Mouse (Mus musculus): ENCODE measurements at regions not wholly inside any gene's neighbourhood (a gene's known extent, or its start where the extent isn't known, plus 50 kb on each side); places are given as distances from the start of the nearest gene placed in this dataset.

GRCm38 (mm10) chr11:19299411-19299810, 280.6 kb upstream of the Meis1 start:
- Histone ChIP-seq H3K9me3 (replicated peaks) (no peaks in the 10 kb centered on the region), H3K4me1 (no peaks in the 10 kb centered on the region), H3K27ac (replicated peaks) (no peak overlapping the region), H3K4me3 (no peak overlapping the region), H3K27me3 (ENCODE audit: low read depth, poor library complexity, severe bottlenecking) (no peaks in the 10 kb centered on the region), H3K36me3 (no peaks in the 10 kb centered on the region)
- no peak for DNase-seq (ENCODE audit: low spot score)
- WGBS: 77% methylated on average over 1 of the region's 1 CpGs

GRCm38 (mm10) chr11:19306687-19307086, 287.9 kb upstream of the Meis1 start:
- 93% methylated on average over 5 of the region's 5 CpGs for WGBS
- Histone ChIP-seq H3K36me3 (no peaks in the 10 kb centered on the region), H3K27me3 (ENCODE audit: low read depth, poor library complexity, severe bottlenecking) (no peaks in the 10 kb centered on the region), H3K4me1 (no peaks in the 10 kb centered on the region), H3K27ac (replicated peaks) (no peak overlapping the region), H3K4me3 (no peak overlapping the region), H3K9me3 (replicated peaks) (no peaks in the 10 kb centered on the region)
- no peak for DNase-seq (ENCODE audit: low spot score)

- H3K9me3 ChIP-seq (replicated peaks): no peaks in the 10 kb centered on the region
- H3K36me3 ChIP-seq: no peaks in the 10 kb centered on the region
- no peak for DNase-seq (ENCODE audit: low spot score)
- 51% methylated on average over 3 of the region's 3 CpGs for WGBS
- no peak overlapping the region for H3K27ac ChIP-seq (replicated peaks)
- no peak overlapping the region for H3K4me3 ChIP-seq
- H3K27me3 ChIP-seq (ENCODE audit: low read depth, poor library complexity, severe bottlenecking): no peaks in the 10 kb centered on the region
- H3K4me1 ChIP-seq: 0 out of 2 replicates have a peak, but pooled peaks cover 3% of the 10 kb centered on the region
Observed at GRCm38 (mm10) chr11:19330685-19331239, 312.0 kb upstream of the Meis1 start.

GRCm38 (mm10) chr11:19332274-19332673, 313.5 kb upstream of the Meis1 start:
- DNase-seq (ENCODE audit: low spot score): no peak
- no peak overlapping the region for H3K27ac ChIP-seq (replicated peaks)
- H3K4me3 ChIP-seq: no peak overlapping the region
- H3K27me3 ChIP-seq (ENCODE audit: low read depth, poor library complexity, severe bottlenecking): no peaks in the 10 kb centered on the region
- no peaks in the 10 kb centered on the region for H3K9me3 ChIP-seq (replicated peaks)
- H3K36me3 ChIP-seq: no peaks in the 10 kb centered on the region
- 0 out of 2 replicates have a peak, but pooled peaks cover 3% of the 10 kb centered on the region for H3K4me1 ChIP-seq

GRCm38 (mm10) chr11:19332727-19333126, 313.9 kb upstream of the Meis1 start:
- Histone ChIP-seq H3K9me3 (replicated peaks) (no peaks in the 10 kb centered on the region), H3K4me1 (0 out of 2 replicates have a peak, but pooled peaks cover 3% of the 10 kb centered on the region), H3K4me3 (no peak overlapping the region), H3K27me3 (ENCODE audit: low read depth, poor library complexity, severe bottlenecking) (no peaks in the 10 kb centered on the region), H3K36me3 (no peaks in the 10 kb centered on the region), H3K27ac (replicated peaks) (no peak overlapping the region)
- 61% methylated on average over 1 of the region's 1 CpGs for WGBS
- no peak for DNase-seq (ENCODE audit: low spot score)

GRCm38 (mm10) chr11:19333908-19334487, 315.2 kb upstream of the Meis1 start:
- no peak overlapping the region for H3K27ac ChIP-seq (replicated peaks)
- H3K4me3 ChIP-seq: no peak overlapping the region
- H3K4me1 ChIP-seq: 0 out of 2 replicates have a peak, but pooled peaks cover 3% of the 10 kb centered on the region
- H3K36me3 ChIP-seq: no peaks in the 10 kb centered on the region
- WGBS: 98% methylated on average over 1 of the region's 1 CpGs
- H3K9me3 ChIP-seq (replicated peaks): no peaks in the 10 kb centered on the region
- H3K27me3 ChIP-seq (ENCODE audit: low read depth, poor library complexity, severe bottlenecking): no peaks in the 10 kb centered on the region
- DNase-seq (ENCODE audit: low spot score): no peak

- Histone ChIP-seq H3K4me3 (no peak overlapping the region), H3K9me3 (replicated peaks) (no peaks in the 10 kb centered on the region), H3K27me3 (ENCODE audit: low read depth, poor library complexity, severe bottlenecking) (no peaks in the 10 kb centered on the region), H3K27ac (replicated peaks) (no peak overlapping the region), H3K36me3 (no peaks in the 10 kb centered on the region), H3K4me1 (0 out of 2 replicates have a peak, but pooled peaks cover 3% of the 10 kb centered on the region)
- WGBS: 86% methylated on average over 3 of the region's 3 CpGs
- no peak for DNase-seq (ENCODE audit: low spot score)
Observed at GRCm38 (mm10) chr11:19335384-19335783, 316.6 kb upstream of the Meis1 start.

- Histone ChIP-seq H3K27me3 (ENCODE audit: low read depth, poor library complexity, severe bottlenecking) (no peaks in the 10 kb centered on the region), H3K4me3 (no peak overlapping the region), H3K4me1 (peaks cover 10% of the 10 kb centered on the region), H3K9me3 (replicated peaks) (no peaks in the 10 kb centered on the region), H3K27ac (replicated peaks) (no peak overlapping the region), H3K36me3 (no peaks in the 10 kb centered on the region)
- WGBS: 92% methylated on average over 7 of the region's 7 CpGs
- DNase-seq (ENCODE audit: low spot score): no peak
Observed at GRCm38 (mm10) chr11:19339721-19340317, 321.0 kb upstream of the Meis1 start.

- WGBS: 81% methylated on average over 5 of the region's 5 CpGs
- Histone ChIP-seq H3K36me3 (no peaks in the 10 kb centered on the region), H3K27me3 (ENCODE audit: low read depth, poor library complexity, severe bottlenecking) (no peaks in the 10 kb centered on the region), H3K4me3 (no peak overlapping the region), H3K4me1 (peaks cover 10% of the 10 kb centered on the region), H3K9me3 (replicated peaks) (no peaks in the 10 kb centered on the region), H3K27ac (replicated peaks) (no peak overlapping the region)
- no peak for DNase-seq (ENCODE audit: low spot score)
Observed at GRCm38 (mm10) chr11:19340889-19341288, 322.1 kb upstream of the Meis1 start.

- Histone ChIP-seq H3K4me3 (no peak overlapping the region), H3K36me3 (no peaks in the 10 kb centered on the region), H3K4me1 (peaks cover 10% of the 10 kb centered on the region), H3K27me3 (ENCODE audit: low read depth, poor library complexity, severe bottlenecking) (no peaks in the 10 kb centered on the region), H3K27ac (replicated peaks) (no peak overlapping the region), H3K9me3 (replicated peaks) (no peaks in the 10 kb centered on the region)
- DNase-seq (ENCODE audit: low spot score): no peak
- 47% methylated on average over 3 of the region's 3 CpGs for WGBS
Observed at GRCm38 (mm10) chr11:19341379-19341778, 322.6 kb upstream of the Meis1 start.

- no peaks in the 10 kb centered on the region for H3K27me3 ChIP-seq (ENCODE audit: low read depth, poor library complexity, severe bottlenecking)
- DNase-seq (ENCODE audit: low spot score): no peak
- no peak overlapping the region for H3K4me3 ChIP-seq
- H3K36me3 ChIP-seq: no peaks in the 10 kb centered on the region
- no peaks in the 10 kb centered on the region for H3K9me3 ChIP-seq (replicated peaks)
- 89% methylated on average over 4 of the region's 4 CpGs for WGBS
- no peak overlapping the region for H3K27ac ChIP-seq (replicated peaks)
- peaks cover 10% of the 10 kb centered on the region for H3K4me1 ChIP-seq
Observed at GRCm38 (mm10) chr11:19342803-19343202, 324.0 kb upstream of the Meis1 start.

GRCm38 (mm10) chr11:19346276-19346826, 327.6 kb upstream of the Meis1 start:
- no peak overlapping the region for H3K4me3 ChIP-seq
- no peak overlapping the region for H3K27ac ChIP-seq (replicated peaks)
- H3K27me3 ChIP-seq (ENCODE audit: low read depth, poor library complexity, severe bottlenecking): 0 out of 2 replicates have a peak, but pooled peaks cover 7% of the 10 kb centered on the region
- peak; percentile 7 for DNase-seq (ENCODE audit: low spot score)
- 85% methylated on average over 3 of the region's 3 CpGs for WGBS
- peaks cover 12% of the 10 kb centered on the region for H3K4me1 ChIP-seq
- no peaks in the 10 kb centered on the region for H3K9me3 ChIP-seq (replicated peaks)
- H3K36me3 ChIP-seq: no peaks in the 10 kb centered on the region

All from midbrain, embryonic 10.5 days (tissue).